Mouse (Mus musculus) megakaryocyte, embryonic 14.5 days (primary cell): Measurements from ENCODE around the gene Nusap1.
"Not testable (repeated sequence)": the region's sequence is repeated elsewhere in the genome, so short reads cannot be mapped to it uniquely, and the experiment has no call there.

ENCODE experiments used
- FLI1 ChIP-seq: IDR thresholded peaks from 2 replicates; pipeline ENCODE4 v1.6.1; 2012; ENCODE audit warnings: low read length, inconsistent platforms, mixed read lengths
- GATA1 ChIP-seq: IDR thresholded peaks from 3 replicates; pipeline ENCODE4 v1.6.1; 2012; ENCODE audit warnings: mixed read lengths, low read length, inconsistent platforms, borderline replicate concordance

DNA sequence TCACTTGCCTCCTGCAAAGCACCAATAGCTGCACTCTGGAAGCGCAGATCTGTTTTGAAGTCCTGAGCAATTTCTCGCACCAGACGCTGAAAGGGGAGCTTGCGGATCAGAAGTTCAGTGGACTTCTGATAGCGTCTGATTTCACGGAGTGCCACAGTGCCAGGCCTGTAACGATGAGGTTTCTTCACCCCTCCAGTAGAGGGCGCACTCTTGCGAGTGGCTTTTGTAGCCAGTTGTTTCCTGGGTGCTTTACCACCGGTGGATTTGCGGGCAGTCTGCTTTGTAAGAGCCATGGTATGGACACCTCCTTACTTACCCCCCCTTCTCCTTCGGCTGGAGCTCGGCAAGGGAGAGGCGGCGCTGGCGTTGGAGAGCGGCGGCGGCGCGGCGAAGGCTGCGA, 47.6 kb downstream of the Nusap1 start:
- TF ChIP-seq GATA1, FLI1: not testable (repeated sequence)
